Mouse (Mus musculus): ENCODE data around the gene Vmn1r236.

Vmn1r236 gene

DNA sequence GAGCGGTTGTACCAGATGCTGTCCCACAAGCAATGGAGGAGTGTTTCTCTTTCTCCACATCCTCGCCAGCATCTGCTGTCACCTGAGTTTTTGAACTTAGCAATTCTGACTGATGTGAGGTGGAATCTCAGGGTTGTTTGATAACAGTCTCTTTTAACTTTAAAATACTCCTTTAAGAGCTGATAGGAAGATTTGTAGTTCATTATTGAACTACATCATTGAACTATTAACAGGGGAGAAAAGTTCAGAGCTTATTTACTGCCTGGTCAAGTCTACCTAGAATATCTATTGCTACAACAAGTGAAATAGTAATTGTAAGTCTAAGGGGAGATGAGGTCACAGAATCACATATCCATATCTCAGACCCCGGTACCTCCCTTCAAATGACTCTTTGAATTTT lies at the start of gene Vmn1r236:
Vmn1r236 (plus strand) TSS at position 301 of the 400 bp plus-strand sequence.
- DNase-seq (ENCODE audit: low spot score) = no peak

DNA sequence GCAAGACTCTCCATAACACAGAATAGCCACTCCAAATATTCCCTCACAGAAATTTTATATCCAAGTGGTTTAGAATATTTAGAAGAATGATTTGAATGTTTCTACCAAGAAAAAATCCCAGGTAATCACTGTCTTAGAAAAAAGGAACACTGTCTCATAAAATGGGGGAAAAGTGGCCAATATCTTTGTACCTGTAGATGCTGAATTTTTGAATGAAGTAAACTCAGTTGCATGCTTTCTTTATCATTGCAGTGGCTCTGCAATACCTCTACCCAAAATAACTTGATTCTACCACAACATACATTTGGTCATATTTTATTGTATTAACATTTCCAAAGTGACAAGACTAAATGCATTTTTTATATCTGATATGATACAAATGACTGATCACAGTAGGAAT lies 26.6 kb upstream of the Vmn1r236 start, which contains the start of gene Vmn1r235:
Vmn1r235 (plus strand) TSS at position 301 of the 400 bp plus-strand sequence.
- no peak for DNase-seq (ENCODE audit: low spot score)

DNA sequence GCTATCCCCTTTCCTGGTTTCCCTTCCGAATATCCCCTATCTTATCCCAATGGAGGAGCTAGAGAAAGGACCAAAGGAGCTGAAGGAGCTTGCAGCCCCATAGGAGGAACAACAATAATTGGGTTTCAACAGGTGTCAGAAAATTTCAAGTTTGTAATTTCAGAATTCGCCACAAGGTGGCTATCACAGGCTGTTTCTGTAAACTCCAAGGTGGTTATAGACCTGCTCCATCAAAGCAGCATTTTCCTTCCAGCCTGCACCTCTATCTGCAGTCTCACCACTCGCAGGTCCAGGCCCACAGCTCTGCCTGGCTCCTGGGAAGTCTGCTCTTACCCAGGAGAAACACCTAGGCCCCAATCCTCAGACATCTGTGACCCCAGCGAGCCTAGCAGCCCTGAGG lies 10.6 kb upstream of the Vmn1r236 start:
- peak; percentile 66 for DNase-seq (ENCODE audit: low spot score)

DNA sequence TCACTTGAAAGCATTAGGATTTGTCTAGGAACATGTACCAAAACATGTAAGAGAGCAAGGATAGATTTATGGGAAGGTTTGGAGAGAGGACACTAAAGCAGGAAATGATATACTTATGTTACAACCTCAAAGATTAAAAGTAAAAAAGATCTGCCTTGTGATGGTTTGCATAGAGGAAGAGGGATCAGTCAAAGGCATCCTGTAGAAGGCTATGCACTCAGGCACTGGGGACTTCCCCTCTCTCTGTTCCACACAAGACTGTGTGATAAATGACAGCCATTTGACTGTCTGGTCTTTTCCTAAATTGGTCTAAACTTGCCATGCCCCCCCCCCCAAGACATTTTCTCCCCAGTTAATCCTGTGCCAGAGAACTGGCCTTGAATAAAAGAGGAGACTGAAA lies 1.7 kb downstream of the Vmn1r236 start:
- no peak for DNase-seq (ENCODE audit: low spot score)

DNA sequence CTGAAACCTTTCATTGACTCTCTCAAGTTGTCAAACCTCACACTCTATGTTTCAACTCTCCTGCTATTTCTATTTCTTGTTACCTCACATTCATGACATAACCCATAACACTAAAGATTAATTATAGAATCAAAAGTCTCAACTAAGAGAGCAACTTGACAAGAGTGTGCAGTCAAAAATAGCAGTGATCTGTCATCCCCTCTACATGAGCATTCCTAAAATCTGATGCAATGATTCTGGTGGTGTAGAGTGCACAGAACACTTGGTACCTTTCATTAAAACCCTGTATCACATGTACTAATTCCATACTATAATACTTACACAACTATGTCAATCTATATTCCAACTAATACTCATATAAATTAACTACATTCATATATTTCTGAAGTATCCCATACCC lies 7.0 kb downstream of the Vmn1r236 start:
- DNase-seq (ENCODE audit: low spot score) = no peak

DNA sequence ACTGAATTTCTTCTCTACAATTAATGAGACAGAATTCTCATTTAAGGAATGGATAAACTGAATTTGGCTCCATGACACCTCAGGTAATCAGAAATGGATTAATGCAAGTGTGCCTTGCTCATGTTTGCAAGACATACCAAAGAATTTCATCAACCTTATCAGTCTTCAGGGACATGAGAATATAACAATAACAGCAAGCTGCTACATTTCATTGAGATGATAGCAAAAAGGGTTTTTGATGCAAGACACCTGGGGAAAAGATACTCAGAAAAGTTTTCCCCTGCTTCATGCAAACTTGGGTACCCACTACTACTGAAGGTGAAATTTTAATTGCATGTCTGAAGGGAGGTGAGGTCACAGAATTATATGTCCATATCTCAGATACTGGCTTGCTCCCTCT lies 28.8 kb downstream of the Vmn1r236 start, which contains the start of gene Vmn1r237:
Vmn1r237 (plus strand) TSS at position 301 of the 400 bp plus-strand sequence.
- no peak for DNase-seq (ENCODE audit: low spot score)

All from T-cell, adult 2 months (primary cell).